Mouse (Mus musculus): ENCODE measurements at regions not wholly inside any gene's neighbourhood (a gene's known extent, or its start where the extent isn't known, plus 50 kb on each side); places are given as distances from the start of the nearest gene placed in this dataset.

DNA sequence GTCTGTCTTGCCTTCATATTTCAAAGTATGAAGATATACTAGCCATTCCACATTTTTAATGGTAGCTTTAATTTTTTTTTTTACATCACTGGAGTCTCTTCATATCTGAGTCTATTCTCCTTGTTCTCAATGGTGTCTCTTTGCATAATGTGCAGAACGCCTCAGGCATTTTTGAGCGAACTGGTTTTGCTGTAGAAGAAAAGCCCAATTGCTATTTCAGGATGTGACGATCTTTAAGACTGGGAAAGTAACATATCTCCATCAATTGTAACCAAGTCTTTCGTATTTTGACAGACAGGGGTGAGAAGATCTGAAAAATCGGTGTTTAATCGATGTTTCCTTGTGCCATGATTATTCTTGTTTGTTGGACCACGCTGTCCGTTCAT lies 183.7 kb upstream of the Ednrb start:
- no peak for ATAC-seq (replicated peaks; ENCODE audit: low read depth, poor library complexity, severe bottlenecking)

- peak; percentile 97 for ATAC-seq (replicated peaks; ENCODE audit: low read depth, poor library complexity, severe bottlenecking)
These were observed 183.1 kb upstream of the Ednrb start for GRCm38 (mm10) chr14:104027077-104027899.

DNA sequence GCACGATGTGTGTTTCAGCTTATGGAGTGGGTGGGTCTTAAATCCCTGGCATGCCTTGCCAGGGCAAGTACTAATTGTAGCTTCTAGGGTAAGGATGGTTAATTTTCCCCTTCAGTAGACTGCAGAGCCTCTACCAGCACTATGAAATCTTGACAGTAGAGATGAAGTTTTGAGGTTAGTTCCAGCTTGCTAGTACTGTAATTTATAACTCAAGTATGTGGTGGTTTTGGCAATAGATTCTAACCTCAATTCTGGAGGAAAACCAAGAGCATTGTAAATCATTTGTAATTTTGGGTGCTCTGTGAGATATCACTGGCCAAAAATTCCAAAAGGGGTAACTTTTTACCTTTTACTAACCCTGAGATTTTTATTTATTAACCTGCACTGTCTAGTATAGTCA lies 164.3 kb upstream of the Ednrb start:
- no peak for ATAC-seq (replicated peaks; ENCODE audit: low read depth, poor library complexity, severe bottlenecking)

GRCm38 (mm10) chr14:104006426-104006825 lies 162.2 kb upstream of the Ednrb start:
- ATAC-seq (replicated peaks; ENCODE audit: low read depth, poor library complexity, severe bottlenecking), result no peak

DNA sequence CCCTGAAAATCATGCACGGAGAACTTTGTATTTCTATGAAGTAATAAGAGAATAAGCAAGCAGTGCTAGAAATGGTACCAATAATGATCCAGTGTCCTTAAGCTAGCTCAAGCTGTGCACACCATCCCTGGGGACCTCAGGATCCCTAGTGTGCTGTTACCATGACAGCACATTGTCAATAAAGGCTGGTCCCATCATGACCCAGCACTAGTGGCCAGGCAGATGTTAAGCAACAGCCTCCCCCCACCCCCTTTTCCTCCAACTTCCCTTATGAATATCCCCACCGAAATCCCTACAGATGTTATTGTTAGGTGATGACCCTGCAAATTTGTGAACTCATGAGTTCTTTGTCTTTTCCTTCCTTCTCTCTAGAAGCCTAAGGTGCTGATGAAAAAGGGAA lies 160.9 kb upstream of the Ednrb start:
- ATAC-seq (replicated peaks; ENCODE audit: low read depth, poor library complexity, severe bottlenecking), result peak; percentile 85

- ATAC-seq (replicated peaks; ENCODE audit: low read depth, poor library complexity, severe bottlenecking), result no peak
These were observed 158.2 kb upstream of the Ednrb start for GRCm38 (mm10) chr14:104002421-104002820.

DNA sequence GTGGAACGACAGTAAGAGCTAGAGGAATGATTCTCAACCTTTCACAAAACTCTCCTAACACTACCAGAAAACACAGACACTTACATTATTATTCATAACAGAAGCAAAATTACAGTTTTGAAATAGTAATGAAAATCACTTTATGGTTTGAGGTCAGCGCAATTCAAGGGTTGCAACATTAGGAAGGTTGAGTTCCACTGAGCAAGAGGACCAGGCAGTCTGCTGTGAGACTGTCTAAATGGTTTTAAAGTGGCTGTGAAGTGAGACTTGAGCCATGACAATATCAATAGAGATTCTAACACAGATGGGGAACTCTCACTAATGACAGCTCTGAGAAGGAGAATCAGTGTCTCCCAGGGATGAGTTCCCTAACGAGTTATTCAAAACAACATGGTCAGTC lies 146.2 kb upstream of the Ednrb start:
- no peak for ATAC-seq (replicated peaks; ENCODE audit: low read depth, poor library complexity, severe bottlenecking)

- ATAC-seq (replicated peaks; ENCODE audit: low read depth, poor library complexity, severe bottlenecking), result no peak
These were observed 145.7 kb upstream of the Ednrb start for GRCm38 (mm10) chr14:103989949-103990348.

DNA sequence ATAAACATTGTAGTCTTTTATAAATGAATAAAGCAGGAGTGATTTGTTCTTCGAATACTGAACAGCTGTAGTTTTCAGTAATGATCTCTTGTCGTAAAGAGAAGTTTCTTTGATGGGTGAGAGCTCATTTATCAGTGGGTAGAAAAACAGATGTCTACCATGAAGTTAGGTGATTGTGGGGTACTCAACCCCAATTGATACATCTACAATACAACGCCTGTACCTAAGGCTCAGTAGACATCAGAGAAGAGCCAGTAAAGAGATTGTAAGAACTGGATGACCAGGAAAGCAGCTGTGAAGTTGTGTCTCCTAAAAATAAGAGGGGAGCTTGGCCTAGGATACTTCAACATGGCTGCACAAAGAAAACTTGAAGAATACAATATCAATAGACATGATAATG lies 143.1 kb upstream of the Ednrb start:
- ATAC-seq (replicated peaks; ENCODE audit: low read depth, poor library complexity, severe bottlenecking), result no peak

DNA sequence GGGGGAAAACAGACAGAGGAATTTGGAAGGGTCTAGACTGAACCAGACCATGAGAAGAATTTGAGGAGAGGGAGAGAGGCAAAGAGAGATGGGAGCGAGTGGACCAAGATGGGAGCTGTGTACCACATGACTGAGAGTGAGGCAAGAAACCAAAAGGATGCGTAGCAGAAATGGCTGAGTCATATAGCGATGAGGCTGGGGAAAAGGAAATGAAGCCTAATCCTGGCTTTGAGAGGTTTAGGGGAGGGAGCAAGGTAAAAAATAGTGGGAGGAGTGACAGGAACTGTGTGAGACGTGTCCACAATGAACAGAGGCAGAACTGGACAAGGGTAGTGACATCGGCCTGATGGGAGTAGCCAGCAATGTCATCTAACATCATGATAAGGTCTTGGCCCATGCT lies 140.1 kb upstream of the Ednrb start:
- no peak for ATAC-seq (replicated peaks; ENCODE audit: low read depth, poor library complexity, severe bottlenecking)

DNA sequence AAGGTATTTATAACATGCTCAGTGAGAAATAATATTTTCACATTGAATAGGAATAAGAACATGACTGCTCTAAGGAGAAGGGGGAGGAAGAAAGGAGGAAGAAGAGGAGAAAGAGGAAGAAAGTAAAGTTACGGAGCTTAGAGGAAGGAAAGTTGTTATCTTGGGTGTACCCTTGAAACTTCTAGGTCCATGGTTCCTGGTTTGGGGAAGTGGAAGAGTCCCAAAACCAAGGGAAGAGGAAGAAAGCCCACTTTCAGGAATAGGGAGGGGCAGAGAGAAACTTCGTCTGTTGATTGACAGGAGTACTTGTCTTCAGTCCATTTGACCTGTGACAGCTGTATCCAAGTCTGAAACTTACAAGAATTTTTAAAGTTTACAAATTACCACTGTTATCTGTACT lies 134.6 kb upstream of the Ednrb start:
- ATAC-seq (replicated peaks; ENCODE audit: low read depth, poor library complexity, severe bottlenecking), result peak; percentile 93

- no peak for ATAC-seq (replicated peaks; ENCODE audit: low read depth, poor library complexity, severe bottlenecking)
These were observed 133.6 kb upstream of the Ednrb start for GRCm38 (mm10) chr14:103977769-103978168.

GRCm38 (mm10) chr14:103973955-103974354 lies 129.8 kb upstream of the Ednrb start:
- ATAC-seq (replicated peaks; ENCODE audit: low read depth, poor library complexity, severe bottlenecking), result peak; percentile 67

GRCm38 (mm10) chr14:103973111-103973510 lies 128.9 kb upstream of the Ednrb start:
- no peak for ATAC-seq (replicated peaks; ENCODE audit: low read depth, poor library complexity, severe bottlenecking)

DNA sequence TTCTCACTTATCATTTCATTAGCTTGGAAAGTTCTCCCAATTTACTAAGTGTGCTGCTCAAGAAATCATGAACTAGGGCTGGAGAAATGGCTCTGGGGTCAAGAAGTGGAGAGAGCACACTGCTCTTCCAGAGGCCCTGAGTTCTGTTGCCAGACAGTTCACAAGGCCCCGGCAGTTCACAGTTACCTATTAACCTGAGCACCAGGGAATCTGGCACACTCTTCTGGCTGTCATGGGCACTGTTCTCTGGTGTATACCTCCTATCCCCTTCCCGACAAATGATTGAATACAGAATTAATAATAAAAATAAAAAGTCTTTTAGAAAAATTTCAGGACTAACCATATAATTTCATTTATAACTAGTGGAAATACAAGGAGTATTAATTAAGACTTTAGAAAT lies 125.1 kb upstream of the Ednrb start:
- ATAC-seq (replicated peaks; ENCODE audit: low read depth, poor library complexity, severe bottlenecking), result no peak

DNA sequence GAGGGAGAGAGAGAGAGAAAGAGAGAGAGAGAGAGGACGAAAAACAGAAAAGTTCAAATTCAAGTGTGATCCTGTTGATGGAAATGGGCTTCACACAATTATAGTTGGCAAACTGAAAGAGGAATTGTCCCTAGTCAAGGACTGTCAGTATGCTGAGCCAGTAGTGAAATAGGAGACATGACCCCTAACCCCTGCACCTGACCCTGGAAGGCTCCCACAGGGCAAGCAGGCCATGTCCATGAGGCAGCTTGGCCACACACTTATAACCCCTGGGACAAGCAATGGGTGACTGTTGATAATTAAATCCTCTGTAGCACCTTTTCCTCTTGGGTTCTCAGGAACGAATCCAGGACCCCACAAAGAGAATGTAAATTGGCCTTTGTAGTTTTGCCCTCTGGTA lies 122.1 kb upstream of the Ednrb start:
- ATAC-seq (replicated peaks; ENCODE audit: low read depth, poor library complexity, severe bottlenecking), result no peak

GRCm38 (mm10) chr14:103962303-103962881 lies 118.2 kb upstream of the Ednrb start:
- ATAC-seq (replicated peaks; ENCODE audit: low read depth, poor library complexity, severe bottlenecking), result peak; percentile 36

GRCm38 (mm10) chr14:103951899-103952298 lies 107.7 kb upstream of the Ednrb start:
- no peak for ATAC-seq (replicated peaks; ENCODE audit: low read depth, poor library complexity, severe bottlenecking)

- peak; percentile 86 for ATAC-seq (replicated peaks; ENCODE audit: low read depth, poor library complexity, severe bottlenecking)
These were observed 105.7 kb upstream of the Ednrb start for GRCm38 (mm10) chr14:103949950-103950349.

DNA sequence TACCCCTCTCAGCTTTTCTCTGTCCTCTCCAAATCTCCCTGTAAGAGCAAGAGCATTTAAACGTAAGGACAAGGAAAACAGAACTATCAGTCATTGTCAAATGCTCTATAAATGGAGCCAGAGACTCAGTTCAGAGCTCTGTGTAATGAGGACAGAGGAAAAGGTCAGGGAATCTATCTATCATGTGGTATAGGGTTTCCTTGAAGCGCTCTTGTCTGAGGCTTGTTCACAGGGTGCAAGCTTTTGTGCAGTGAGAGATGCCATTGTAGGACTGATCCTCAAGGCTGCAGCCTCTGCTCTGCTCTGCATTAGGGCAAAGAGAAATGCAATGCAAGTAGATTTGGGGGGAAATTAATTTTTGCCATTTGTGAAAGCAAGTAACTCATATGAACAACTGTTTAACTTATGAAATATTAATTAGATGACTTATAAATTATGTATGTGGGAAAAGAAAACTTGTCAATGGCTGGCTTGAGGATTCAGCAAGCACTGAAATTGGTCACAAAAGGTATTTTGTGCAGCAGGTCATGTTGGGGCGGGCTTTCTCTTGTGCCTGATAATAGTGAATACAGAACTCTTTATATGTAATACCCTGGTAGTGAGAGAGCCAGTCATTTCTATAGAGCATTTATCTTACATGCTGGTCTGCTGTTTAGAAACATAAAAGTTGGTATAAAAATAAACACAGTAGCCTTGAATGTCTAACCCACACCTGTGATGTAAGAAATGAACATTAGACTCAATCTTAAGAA lies 104.0 kb upstream of the Ednrb start:
- ATAC-seq (replicated peaks; ENCODE audit: low read depth, poor library complexity, severe bottlenecking), result no peak

- peak; percentile 83 for ATAC-seq (replicated peaks; ENCODE audit: low read depth, poor library complexity, severe bottlenecking)
These were observed 101.6 kb upstream of the Ednrb start for GRCm38 (mm10) chr14:103945753-103946152.

All from common myeloid progenitor, adult 5-6 weeks (primary cell).